Mouse (Mus musculus) olfactory bulb, adult 2 months (tissue): Measurements from ENCODE around the gene Tspan1.

Experiments used
- CTCF ChIP-seq: fragments of 200-500 bp; IDR thresholded peaks from 2 replicates; pipeline ENCODE4 v1.5.1; 2012; ENCODE audit warnings: low read depth, mild to moderate bottlenecking, low read length, moderate library complexity; ENCODE audit not compliant: insufficient read depth
- POLR2A ChIP-seq: fragments of 200-500 bp; IDR thresholded peaks from 2 replicates; pipeline ENCODE4 v1.6.1; 2012; ENCODE audit warnings: mild to moderate bottlenecking, low read depth, low read length, moderate library complexity; ENCODE audit not compliant: insufficient read depth

GRCm38 (mm10) chr4:116149812-116150155 lies 17.6 kb downstream of the Tspan1 start:
- TF ChIP-seq CTCF: no peak
- TF ChIP-seq POLR2A: no peak
